Mouse (Mus musculus) megakaryocyte, embryonic 14.5 days (primary cell): Measurements from ENCODE around the gene Gm10645.

Source experiments
- FLI1 ChIP-seq: IDR thresholded peaks from 2 replicates; pipeline ENCODE4 v1.6.1; 2012; ENCODE audit warnings: low read length, inconsistent platforms, mixed read lengths
- GATA1 ChIP-seq: IDR thresholded peaks from 3 replicates; pipeline ENCODE4 v1.6.1; 2012; ENCODE audit warnings: mixed read lengths, low read length, inconsistent platforms, borderline replicate concordance

GRCm38 (mm10) chr8:83205907-83206306 is 39.9 kb upstream of the Gm10645 start:
- TF ChIP-seq FLI1 (no peak), GATA1 (no peak)
